Mouse (Mus musculus) embryonic fibroblast, embryonic 13.5 days (primary cell): ENCODE measurements at regions not wholly inside any gene's neighbourhood (a gene's known extent, or its start where the extent isn't known, plus 50 kb on each side); places are given as distances from the start of the nearest gene placed in this dataset.

Experiments used
- CTCF ChIP-seq: IDR thresholded peaks from 2 replicates; pipeline ENCODE4 v1.5.1; 2011; ENCODE audit warnings: mild to moderate bottlenecking, control low read depth, low read length, moderate library complexity, borderline replicate concordance; ENCODE audit not compliant: insufficient read depth
- POLR2A ChIP-seq: IDR thresholded peaks from 2 replicates; pipeline ENCODE4 v1.6.1; 2011; ENCODE audit warnings: low read depth, mild to moderate bottlenecking, control low read depth, low read length, moderate library complexity

- TF ChIP-seq CTCF: no peak
- TF ChIP-seq POLR2A: no peak
These were observed 141.7 kb downstream of the H2afy start for GRCm38 (mm10) chr13:55994460-55994859.
